Mouse (Mus musculus) MEL (cell line): ENCODE results near the gene Uba52. TPM values are rescaled to one million over a fixed set of nuclear protein-coding genes. Genes with fewer than 3 reads are reported as not detected.

Source experiments
- DNase-seq: peaks from one replicate; pipeline ENCODE4 v3.0.0; 2011; ENCODE audit warnings: low read depth, low spot score
- H3K27ac ChIP-seq: 2 replicates; pipeline ENCODE4 v1.5.1; 2012; ENCODE audit warnings: low read depth, mild to moderate bottlenecking, control low read depth, low read length, moderate library complexity; ENCODE audit not compliant: control insufficient read depth
- H3K27me3 ChIP-seq, 2 experiments: fragments of 150-350 bp in 1 of 2; sonication (generic) in 1 of 2; 2 replicates each; pipeline ENCODE4 v1.6.1; 2012; ENCODE audit warnings: low read length in 2 of 2, mild to moderate bottlenecking in 2 of 2, improper control_type of control experiment in 1 of 2, moderate library complexity in 1 of 2; ENCODE audit not compliant: insufficient read depth in 2 of 2, control insufficient read depth in 1 of 2
- H3K36me3 ChIP-seq, 2 experiments: 2 replicates each; pipeline ENCODE4 v1.6.1; 2012 to 2014; ENCODE audit warnings: low read length in 2 of 2, improper control_type of control experiment in 1 of 2, inconsistent platforms in 1 of 2, mild to moderate bottlenecking in 1 of 2; ENCODE audit not compliant: insufficient read depth in 2 of 2, control insufficient read depth in 1 of 2
- H3K4me1 ChIP-seq, 2 experiments: fragments of 150-350 bp in 1 of 2; sonication (generic) in 1 of 2; 2 replicates each; pipeline ENCODE4 v1.6.1; 2012; ENCODE audit warnings: low read length in 2 of 2, improper control_type of control experiment in 1 of 2, mild to moderate bottlenecking in 1 of 2; ENCODE audit not compliant: insufficient read depth in 2 of 2, control insufficient read depth in 1 of 2
- H3K4me3 ChIP-seq, 2 experiments: fragments of 150-350 bp in 1 of 2; sonication (generic) in 1 of 2; 2 replicates each; pipeline ENCODE4 v1.5.1; 2012; ENCODE audit warnings: low read depth in 2 of 2, low read length in 2 of 2, mild to moderate bottlenecking in 2 of 2, moderate library complexity in 2 of 2, control low read depth in 1 of 2, improper control_type of control experiment in 1 of 2; ENCODE audit not compliant: control insufficient read depth in 1 of 2, insufficient read depth in 1 of 2
- H3K79me2 ChIP-seq: 2 replicates; pipeline ENCODE4 v1.6.1; 2012; ENCODE audit warnings: mild to moderate bottlenecking, low read length, moderate library complexity; ENCODE audit not compliant: control insufficient read depth, poor library complexity, insufficient read depth
- H3K9ac ChIP-seq: 2 replicates; pipeline ENCODE4 v1.6.1; 2012; ENCODE audit warnings: low read depth, mild to moderate bottlenecking, control low read depth, low read length, moderate library complexity; ENCODE audit not compliant: control insufficient read depth, poor library complexity, severe bottlenecking
- H3K9me3 ChIP-seq: fragments of 150-350 bp; sonication (generic); replicated peaks from 2 replicates; pipeline ENCODE4 v1.6.1; 2012; ENCODE audit warnings: mild to moderate bottlenecking, low read length, improper control_type of control experiment, moderate library complexity; ENCODE audit not compliant: insufficient read depth
- BHLHE40 ChIP-seq: IDR thresholded peaks from 2 replicates; pipeline ENCODE4 v1.6.1; 2012; ENCODE audit warnings: low read depth, mild to moderate bottlenecking, inconsistent platforms, low read length, improper control_type of control experiment, borderline replicate concordance
- CHD1 ChIP-seq: IDR thresholded peaks from 2 replicates; pipeline ENCODE4 v1.6.1; 2012; ENCODE audit warnings: low read depth, mild to moderate bottlenecking, inconsistent platforms, low read length, improper control_type of control experiment
- CHD2 ChIP-seq: IDR thresholded peaks from 2 replicates; pipeline ENCODE4 v1.6.1; 2011; ENCODE audit warnings: low read length, improper control_type of control experiment
- CTCF ChIP-seq, 3 experiments: IDR thresholded peaks in 2 of 3; conservative IDR thresholded peaks in 1 of 3; 2 replicates each; pipeline ENCODE4 v1.5.1; 2011 to 2012; ENCODE audit warnings: low read length in 3 of 3, low read depth in 2 of 3, mild to moderate bottlenecking in 2 of 3, improper control_type of control experiment in 1 of 3, inconsistent platforms in 1 of 3, mixed read lengths in 1 of 3, moderate library complexity in 1 of 3; ENCODE audit not compliant: control insufficient read depth in 1 of 3, insufficient read depth in 1 of 3, poor library complexity in 1 of 3, severe bottlenecking in 1 of 3
- EP300 ChIP-seq, 2 experiments: IDR thresholded peaks; 2 replicates each; pipeline ENCODE4 v1.6.1; 2011; ENCODE audit warnings: improper control_type of control experiment in 2 of 2, low read length in 2 of 2, low read depth in 1 of 2, mild to moderate bottlenecking in 1 of 2
- ETS1 ChIP-seq: IDR thresholded peaks from 2 replicates; pipeline ENCODE4 v1.6.1; 2012; ENCODE audit warnings: low read depth, mild to moderate bottlenecking, inconsistent platforms, low read length, improper control_type of control experiment, moderate library complexity
- GATA1 ChIP-seq: IDR thresholded peaks from 2 replicates; pipeline ENCODE4 v1.6.1; 2011; ENCODE audit warnings: low read depth, low read length, improper control_type of control experiment
- HCFC1 ChIP-seq: IDR thresholded peaks from 2 replicates; pipeline ENCODE4 v1.6.1; 2012; ENCODE audit warnings: low read depth, mild to moderate bottlenecking, inconsistent platforms, low read length, improper control_type of control experiment, moderate library complexity
- MAFK ChIP-seq: IDR thresholded peaks from 2 replicates; pipeline ENCODE4 v1.6.1; 2011; ENCODE audit warnings: low read depth, mild to moderate bottlenecking, low read length, improper control_type of control experiment, borderline replicate concordance
- MAX ChIP-seq: IDR thresholded peaks from 2 replicates; pipeline ENCODE4 v1.6.1; 2011; ENCODE audit warnings: low read length, improper control_type of control experiment
- MAZ ChIP-seq: IDR thresholded peaks from 2 replicates; pipeline ENCODE4 v1.6.1; 2012; ENCODE audit warnings: low read depth, mild to moderate bottlenecking, inconsistent platforms, low read length, improper control_type of control experiment
- MYB ChIP-seq: IDR thresholded peaks from 2 replicates; pipeline ENCODE4 v1.6.1; 2011; ENCODE audit warnings: mild to moderate bottlenecking, low read depth, low read length, improper control_type of control experiment
- MYC ChIP-seq: IDR thresholded peaks from 2 replicates; pipeline ENCODE4 v1.6.1; 2011; ENCODE audit warnings: low read depth, mild to moderate bottlenecking, low read length, improper control_type of control experiment, moderate library complexity
- NELFE ChIP-seq: IDR thresholded peaks from 2 replicates; pipeline ENCODE4 v1.6.1; 2011; ENCODE audit warnings: low read depth, low read length, improper control_type of control experiment
- POLR2A ChIP-seq, 2 experiments: IDR thresholded peaks; 2 replicates each; pipeline ENCODE4 v1.6.1; 2011 to 2012; ENCODE audit warnings: low read length in 2 of 2, mild to moderate bottlenecking in 2 of 2, control low read depth in 1 of 2, improper control_type of control experiment in 1 of 2, low read depth in 1 of 2, moderate library complexity in 1 of 2; ENCODE audit not compliant: control insufficient read depth in 1 of 2, insufficient read depth in 1 of 2, poor library complexity in 1 of 2
- RAD21 ChIP-seq: IDR thresholded peaks from 2 replicates; pipeline ENCODE4 v1.6.1; 2011; ENCODE audit warnings: mild to moderate bottlenecking, low read depth, low read length, improper control_type of control experiment
- SIN3A ChIP-seq: IDR thresholded peaks from 2 replicates; pipeline ENCODE4 v1.6.1; 2012; ENCODE audit warnings: low read length, improper control_type of control experiment, inconsistent platforms
- SMC3 ChIP-seq: IDR thresholded peaks from 2 replicates; pipeline ENCODE4 v1.6.1; 2011; ENCODE audit warnings: low read depth, low read length, improper control_type of control experiment
- TCF12 ChIP-seq: IDR thresholded peaks from 2 replicates; pipeline ENCODE4 v1.6.1; 2014; ENCODE audit warnings: low read depth, mild to moderate bottlenecking, inconsistent platforms, low read length, improper control_type of control experiment, moderate library complexity
- USF1 ChIP-seq: IDR thresholded peaks from 2 replicates; pipeline ENCODE4 v1.6.1; 2014; ENCODE audit warnings: low read depth, mild to moderate bottlenecking, inconsistent platforms, low read length, improper control_type of control experiment, moderate library complexity
- USF2 ChIP-seq, 2 experiments: IDR thresholded peaks; 2 replicates each; pipeline ENCODE4 v1.6.1; 2011 to 2012; ENCODE audit warnings: improper control_type of control experiment in 2 of 2, low read length in 2 of 2, borderline replicate concordance in 1 of 2, inconsistent platforms in 1 of 2, low read depth in 1 of 2, mild to moderate bottlenecking in 1 of 2; ENCODE audit not compliant: insufficient read depth in 1 of 2
- ZKSCAN1 ChIP-seq: IDR thresholded peaks from 2 replicates; pipeline ENCODE4 v1.6.1; 2012; ENCODE audit warnings: low read depth, mild to moderate bottlenecking, inconsistent platforms, low read length, improper control_type of control experiment, moderate library complexity
- ZMIZ1 ChIP-seq: IDR thresholded peaks from 2 replicates; pipeline ENCODE4 v1.6.1; 2012; ENCODE audit warnings: low read depth, mild to moderate bottlenecking, inconsistent platforms, low read length, improper control_type of control experiment, moderate library complexity
- polyA plus RNA-seq, 2 experiments: library from polyadenylated mRNA; stranded (reverse) in 1 of 2; unstranded in 1 of 2; fragments of >175 nt in 1 of 2; fragments of >200 nt in 1 of 2; gene quantifications; 2 replicates each; pipeline versions ENCODE4 v1.2.1 to v1.2.4; 2012; ENCODE audit warnings: low replicate concordance in 2 of 2, low read depth in 1 of 2; ENCODE audit not compliant: insufficient read length in 2 of 2, insufficient read depth in 1 of 2, missing spikeins in 1 of 2
- total RNA-seq: library from RNA; depleted of rRNA; stranded (reverse); fragments of 300-350 nt; gene quantifications from 2 replicates; pipeline ENCODE4 v1.2.3, GENCODE M21; 2012

Uba52 gene
- total and polyA plus RNA-seq, 3 experiments = 2,814 to 3,633 TPM; not detected in 1

- Histone ChIP-seq H3K27ac (no peak overlapping the region), H3K4me3 (no peak overlapping the region), H3K36me3 (no peaks in the 10 kb centered on the region; a peak in 1 of 4 replicates), H3K9ac (no peak overlapping the region), H3K4me1 (no peaks in the 10 kb centered on the region), H3K79me2 (no peaks in the 10 kb centered on the region), H3K27me3 (no peaks in the 10 kb centered on the region), H3K9me3 (no peaks in the 10 kb centered on the region)
- TF ChIP-seq NELFE (no peak), USF2 (IDR thresholded peaks at IDR 0.05; ENCODE audit: borderline replicate concordance in 1 of 2, insufficient read depth in 1 of 2, low read depth in 1 of 2, low read length in 2 of 2) (no peak), MYB (no peak), MAX (no peak), EP300 (IDR thresholded peaks at IDR 0.05; ENCODE audit: low read depth in 1 of 2, low read length in 2 of 2) (no peak), MYC (no peak), TCF12 (no peak), MAZ (no peak), SIN3A (no peak), GATA1 (no peak)
- DNase-seq = no peak
Observed at GRCm38 (mm10) chr8:70461765-70462515, 48.7 kb downstream of the Uba52 start.

GRCm38 (mm10) chr8:70460606-70461005 is 50.0 kb downstream of the Uba52 start:
- Histone ChIP-seq H3K27ac (no peak overlapping the region), H3K79me2 (no peaks in the 10 kb centered on the region), H3K4me1 (no peaks in the 10 kb centered on the region), H3K9me3 (no peaks in the 10 kb centered on the region), H3K36me3 (no peaks in the 10 kb centered on the region; a peak in 1 of 4 replicates), H3K9ac (no peak overlapping the region), H3K27me3 (no peaks in the 10 kb centered on the region)
- no peak for DNase-seq
- no peak for TF ChIP-seq CTCF (IDR thresholded peaks at IDR 0.05 in 2 of 3, conservative IDR thresholded peaks at IDR 0.05 in 1 of 3; ENCODE audit: control insufficient read depth in 1 of 3, insufficient read depth in 1 of 3, low read depth in 2 of 3, low read length in 3 of 3, poor library complexity in 1 of 3, severe bottlenecking in 1 of 3)
- no peak for TF ChIP-seq ETS1
- TF ChIP-seq RAD21 = no peak
- TF ChIP-seq USF2 (IDR thresholded peaks at IDR 0.05; ENCODE audit: borderline replicate concordance in 1 of 2, insufficient read depth in 1 of 2, low read depth in 1 of 2, low read length in 2 of 2) = no peak
- TF ChIP-seq ZKSCAN1 = no peak
- TF ChIP-seq, all 39 proteins: peak for 0
- H3K4me3 ChIP-seq = no peak overlapping the region

- Histone ChIP-seq H3K79me2 (no peaks in the 10 kb centered on the region), H3K9me3 (no peaks in the 10 kb centered on the region), H3K4me3 (no peak overlapping the region), H3K9ac (no peak overlapping the region), H3K4me1 (no peaks in the 10 kb centered on the region), H3K36me3 (no peaks in the 10 kb centered on the region; a peak in 1 of 4 replicates), H3K27me3 (no peaks in the 10 kb centered on the region), H3K27ac (no peak overlapping the region)
- DNase-seq = no peak
- TF ChIP-seq GATA1 = no peak
- no peak for TF ChIP-seq MAFK
- no peak for TF ChIP-seq EP300 (IDR thresholded peaks at IDR 0.05; ENCODE audit: low read depth in 1 of 2, low read length in 2 of 2)
- no peak for TF ChIP-seq MAZ
- no peak for TF ChIP-seq ZMIZ1
- TF ChIP-seq SMC3 = no peak
- no peak for TF ChIP-seq BHLHE40
- no peak for TF ChIP-seq CHD1
- TF ChIP-seq POLR2A (IDR thresholded peaks at IDR 0.05; ENCODE audit: control insufficient read depth in 1 of 2, insufficient read depth in 1 of 2, low read depth in 1 of 2, low read length in 2 of 2, poor library complexity in 1 of 2) = no peak
- TF ChIP-seq ZKSCAN1 = no peak
- TF ChIP-seq USF1 = no peak
- no peak for TF ChIP-seq CHD2
- no peak for TF ChIP-seq NELFE
- no peak for TF ChIP-seq HCFC1
Observed at GRCm38 (mm10) chr8:70460199-70460598, 50.4 kb downstream of the Uba52 start.
